Mouse (Mus musculus) heart, embryonic 12.5 days (tissue): ENCODE measurements around the gene Slc39a11. TPM values are rescaled to one million over a fixed set of nuclear protein-coding genes. Genes with fewer than 3 reads are reported as not detected.
A peak's percentile ranks its signal among the peaks of the same experiment; 100 is the strongest.

Source experiments
- ATAC-seq: fragments of 200-750 bp; cut with Nextera tagmentation; 2 replicates; pipeline ENCODE4 v1.8.0; 2017; ENCODE audit warnings: moderate TSS enrichment, moderate library complexity; ENCODE audit not compliant: insufficient number of reproducible peaks, low FRiP score
- H3K27ac ChIP-seq: fragments of 300-500 bp; sonication (generic); 2 replicates; pipeline ENCODE4 v1.5.1; 2016; ENCODE audit warnings: mild to moderate bottlenecking, moderate library complexity; ENCODE audit not compliant: poor library complexity, severe bottlenecking
- H3K27me3 ChIP-seq: fragments of 300-500 bp; sonication (generic); replicated peaks from 2 replicates; pipeline ENCODE4 v1.6.1; 2016; ENCODE audit warnings: mild to moderate bottlenecking, moderate library complexity
- H3K36me3 ChIP-seq: fragments of 300-500 bp; sonication (generic); 2 replicates; pipeline ENCODE4 v1.6.1; 2016; ENCODE audit warnings: mild to moderate bottlenecking, moderate library complexity
- H3K4me1 ChIP-seq: fragments of 300-500 bp; sonication (generic); replicated peaks from 2 replicates; pipeline ENCODE4 v1.6.1; 2016; ENCODE audit warnings: mild to moderate bottlenecking
- H3K4me2 ChIP-seq: fragments of 300-500 bp; sonication (generic); 2 replicates; pipeline ENCODE4 v1.6.1; 2016; ENCODE audit warnings: mild to moderate bottlenecking, moderate library complexity
- H3K4me3 ChIP-seq: fragments of 300-500 bp; sonication (generic); 2 replicates; pipeline ENCODE4 v1.5.1; 2016; ENCODE audit warnings: mild to moderate bottlenecking
- H3K9ac ChIP-seq: fragments of 300-500 bp; sonication (generic); 2 replicates; pipeline ENCODE4 v1.6.1; 2016; ENCODE audit warnings: mild to moderate bottlenecking, moderate library complexity
- H3K9me3 ChIP-seq: fragments of 300-500 bp; sonication (generic); replicated peaks from 2 replicates; pipeline ENCODE4 v1.6.1; 2016; ENCODE audit warnings: mild to moderate bottlenecking, moderate library complexity
- WGBS: fragments of 180-500 bp; shearing (Covaris S2); methylation state at CpG from one replicate; pipeline ENCODE4 v1.1.7; 2016; 5-methylcytosine and 5-hydroxymethylcytosine counted together
- polyA plus RNA-seq: library from polyadenylated mRNA; unstranded; fragments of >200 nt; fragmentation: Nextera tagmentation; extraction: Ambion mirVana; gene quantifications from 2 replicates; pipeline ENCODE4 v1.2.1, GENCODE M21; 2016

The Slc39a11 gene
- polyA plus RNA-seq, 1 experiment from 2014 or later: 19.0 TPM

DNA sequence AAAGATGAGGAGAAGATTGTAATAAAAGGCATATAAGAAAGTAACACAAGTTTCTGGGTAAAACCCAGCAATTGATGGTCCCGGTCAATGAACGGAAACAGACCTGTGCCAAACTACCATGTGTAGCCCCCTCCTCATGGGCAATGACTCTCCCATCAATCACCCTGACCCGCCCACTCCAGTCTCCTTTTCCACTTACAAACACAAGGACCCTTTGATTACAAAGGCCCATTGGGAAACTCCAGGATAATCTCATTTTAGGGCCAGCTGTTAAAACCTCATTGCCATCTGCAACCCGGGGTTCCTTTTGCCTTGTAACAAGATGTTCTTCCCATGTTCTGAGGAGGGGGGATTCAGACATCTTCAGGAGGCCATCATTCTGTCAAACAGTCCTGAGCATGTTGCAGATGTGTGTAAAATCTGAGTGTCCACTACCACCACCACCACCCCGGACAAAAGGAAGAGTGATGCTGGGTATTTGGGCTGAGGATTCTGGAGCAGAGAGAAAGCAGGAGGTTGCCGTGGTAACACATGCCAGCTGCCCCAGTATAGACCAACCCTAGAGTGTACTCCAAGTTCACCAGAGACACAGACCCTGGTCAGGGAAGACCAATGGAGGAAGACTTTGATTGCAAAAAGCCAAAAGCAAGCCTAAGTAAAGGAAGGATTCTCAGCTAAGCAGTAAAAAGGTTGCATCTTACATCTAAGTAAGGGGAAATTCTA lies 419.3 kb downstream of the Slc39a11 start:
- ATAC-seq: no peak
- Histone ChIP-seq H3K27me3 (no peaks in the 10 kb centered on the region), H3K4me1 (peaks cover 5% of the 10 kb centered on the region; the same call in 1 of the 2 replicates), H3K36me3 (no peaks in the 10 kb centered on the region), H3K27ac (no peak overlapping the region), H3K4me3 (no peak overlapping the region), H3K4me2 (no peak overlapping the region), H3K9me3 (no peaks in the 10 kb centered on the region), H3K9ac (no peak overlapping the region)
- WGBS: 66% methylated on average over 6 of the region's 6 CpGs

DNA sequence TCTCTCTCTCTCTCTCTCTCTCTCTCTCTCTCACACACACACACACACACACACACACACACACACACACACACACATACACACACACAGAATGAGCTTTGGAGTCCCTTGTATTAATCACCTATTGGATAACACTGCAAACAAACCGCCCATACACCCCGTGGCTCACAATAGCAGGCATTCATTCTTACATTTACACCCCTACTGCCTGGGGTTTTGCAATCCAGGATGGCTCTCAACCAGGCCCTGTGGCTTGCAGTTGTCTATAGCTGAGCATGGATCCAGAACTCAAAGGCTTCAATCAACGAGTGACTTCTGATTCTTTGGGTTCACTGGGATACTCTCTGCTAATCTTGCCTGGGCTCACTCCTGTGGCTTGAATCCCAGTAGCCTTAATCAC lies 424.1 kb downstream of the Slc39a11 start:
- no peak overlapping the region for H3K4me2 ChIP-seq
- H3K9ac ChIP-seq: no peak overlapping the region
- ATAC-seq: no peak
- H3K9me3 ChIP-seq: no peaks in the 10 kb centered on the region
- no peaks in the 10 kb centered on the region for H3K36me3 ChIP-seq
- no peak overlapping the region for H3K4me3 ChIP-seq
- whole genome bisulfite sequencing: 72% methylated on average over 3 of the region's 3 CpGs
- no peaks in the 10 kb centered on the region for H3K27me3 ChIP-seq
- peaks cover 6% of the 10 kb centered on the region; the same call in 1 of the 2 replicates for H3K4me1 ChIP-seq
- no peak overlapping the region for H3K27ac ChIP-seq

DNA sequence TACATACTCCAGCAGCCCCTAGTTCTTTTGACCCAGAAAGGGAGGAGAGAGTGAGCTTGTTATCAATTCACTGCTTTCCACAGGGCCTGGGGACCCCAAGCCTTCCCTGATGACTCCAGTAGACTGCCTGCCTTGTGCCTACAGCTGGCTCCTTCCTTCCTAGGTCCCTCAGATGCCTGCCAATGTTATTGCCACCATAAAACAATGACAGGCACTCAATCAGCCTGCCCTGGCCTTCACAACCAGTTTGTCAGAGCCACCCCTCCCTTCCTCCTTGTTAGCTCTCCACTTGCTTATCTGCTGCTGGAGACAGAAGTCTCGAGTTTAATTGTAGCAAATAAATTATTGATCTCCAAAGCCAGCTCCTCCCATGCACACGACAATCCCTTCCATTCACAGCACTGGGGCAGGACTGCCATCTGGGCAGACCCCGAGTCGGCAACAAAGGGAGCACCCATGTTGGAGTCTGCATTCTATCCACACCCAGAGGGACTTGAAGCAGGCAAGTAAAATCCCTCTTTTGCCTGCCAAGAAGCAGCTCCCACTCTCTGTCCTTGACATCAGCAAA lies 426.0 kb downstream of the Slc39a11 start:
- H3K4me3 ChIP-seq: no peak overlapping the region
- no peak for ATAC-seq
- no peaks in the 10 kb centered on the region for H3K36me3 ChIP-seq
- H3K27ac ChIP-seq: no peak overlapping the region
- H3K4me2 ChIP-seq: no peak overlapping the region
- H3K9me3 ChIP-seq: peaks cover 6% of the 10 kb centered on the region; the same call in 1 of the 2 replicates
- H3K4me1 ChIP-seq: peaks cover 6% of the 10 kb centered on the region; the same call in 1 of the 2 replicates
- H3K9ac ChIP-seq: no peak overlapping the region
- H3K27me3 ChIP-seq: no peaks in the 10 kb centered on the region
- WGBS: 48% methylated on average over 4 of the region's 4 CpGs

DNA sequence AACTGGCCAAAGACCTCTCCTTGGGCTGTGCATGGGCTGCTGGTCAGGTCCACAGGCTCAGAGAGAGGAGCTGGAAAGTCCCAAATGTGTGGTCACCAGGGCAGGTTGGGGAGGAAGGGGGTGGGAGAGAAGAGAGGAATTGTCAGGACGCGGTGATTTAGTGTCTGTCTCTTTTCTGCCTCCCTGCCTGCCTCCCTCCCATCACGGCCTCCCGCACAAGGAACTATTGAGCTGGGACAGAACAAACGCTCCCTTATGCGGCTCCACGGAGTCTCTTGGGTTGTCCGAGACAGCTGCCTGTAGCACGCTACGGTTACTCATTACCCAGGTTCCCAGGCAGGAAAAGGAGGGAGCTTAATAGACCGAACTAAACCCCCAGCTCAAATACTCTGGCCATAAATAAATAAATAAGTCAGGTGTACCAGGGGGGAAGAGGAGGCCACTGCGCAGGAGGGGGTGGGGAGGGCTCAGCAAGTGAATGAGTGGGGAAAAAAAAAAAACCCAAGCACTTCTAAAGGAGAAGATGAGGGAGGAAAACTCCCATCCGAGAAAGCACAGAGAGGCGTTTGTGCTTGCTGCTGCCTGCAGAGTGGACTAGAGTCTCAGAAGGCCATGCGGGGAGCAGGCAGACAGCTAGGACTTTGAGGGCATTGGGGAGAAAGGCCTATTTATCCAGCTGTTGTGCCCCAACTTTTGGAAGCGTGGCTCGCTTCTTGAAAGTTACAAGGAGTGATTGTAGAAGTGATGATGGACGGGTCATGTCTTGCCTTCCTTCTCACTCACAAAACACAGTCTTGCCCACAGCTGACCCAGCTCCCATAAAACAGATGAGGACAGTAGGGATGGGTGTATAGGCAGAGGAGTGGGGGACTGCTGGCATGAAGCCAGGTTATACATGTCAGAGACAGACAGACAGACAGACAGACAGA lies 428.3 kb downstream of the Slc39a11 start:
- no peak overlapping the region for H3K4me2 ChIP-seq
- H3K4me3 ChIP-seq: no peak overlapping the region
- no peaks in the 10 kb centered on the region for H3K36me3 ChIP-seq
- peaks cover 6% of the 10 kb centered on the region; the same call in 1 of the 2 replicates for H3K9me3 ChIP-seq
- H3K27me3 ChIP-seq: no peaks in the 10 kb centered on the region; the same call in 1 of the 2 replicates
- peaks cover 6% of the 10 kb centered on the region; the same call in 1 of the 2 replicates for H3K4me1 ChIP-seq
- no peak overlapping the region; the same call in 1 of the 2 replicates for H3K27ac ChIP-seq
- 56% methylated on average over 18 of the region's 18 CpGs for WGBS
- 0 out of 2 replicates have a peak, but pooled peaks have one; percentile 33 for ATAC-seq
- no peak overlapping the region for H3K9ac ChIP-seq

DNA sequence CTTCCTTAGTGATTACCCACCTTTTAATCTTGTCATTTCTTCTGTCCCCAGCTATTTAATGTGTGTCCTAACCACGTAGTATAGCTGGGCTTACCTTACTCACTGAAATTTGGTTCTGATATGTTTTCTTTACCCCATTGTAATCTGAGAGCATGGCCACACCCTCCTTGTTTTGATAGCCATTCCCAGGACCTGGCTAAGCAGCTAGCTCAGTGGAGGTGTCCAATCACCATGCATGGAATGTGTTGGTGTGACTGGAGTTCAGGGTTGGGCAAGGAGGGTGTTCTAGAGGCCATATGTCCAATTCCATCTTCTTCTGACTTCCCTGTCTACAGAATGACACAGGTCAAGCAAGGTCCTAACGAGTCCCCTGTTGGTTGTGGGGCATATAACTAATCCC lies 429.2 kb downstream of the Slc39a11 start:
- Histone ChIP-seq H3K9ac (no peak overlapping the region), H3K9me3 (peaks cover 6% of the 10 kb centered on the region; the same call in 1 of the 2 replicates), H3K4me2 (no peak overlapping the region), H3K4me3 (no peak overlapping the region), H3K36me3 (no peaks in the 10 kb centered on the region), H3K27ac (no peak overlapping the region), H3K4me1 (peaks cover 6% of the 10 kb centered on the region; the same call in 1 of the 2 replicates), H3K27me3 (no peaks in the 10 kb centered on the region; the same call in 1 of the 2 replicates)
- 69% methylated on average over 2 of the region's 2 CpGs for WGBS
- no peak for ATAC-seq

DNA sequence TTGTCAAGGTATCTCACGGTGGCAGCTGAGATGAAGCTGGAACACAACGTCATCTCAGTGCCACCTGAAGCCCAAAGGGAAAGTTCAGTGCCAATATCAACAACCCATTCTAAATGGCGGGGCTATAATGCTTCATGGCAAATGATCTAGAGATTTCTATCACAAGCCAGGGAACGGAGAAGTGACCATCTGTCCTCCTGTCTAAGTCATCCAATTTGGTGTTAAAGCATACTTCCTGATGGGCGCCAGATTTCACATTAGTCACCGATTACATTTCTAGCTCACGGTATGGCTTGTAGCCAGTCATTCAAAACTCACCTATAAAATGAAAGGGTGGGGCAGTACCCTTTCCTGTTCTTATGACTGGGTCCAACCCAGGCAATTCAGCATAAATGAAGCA lies 435.1 kb downstream of the Slc39a11 start:
- Histone ChIP-seq H3K9me3 (peaks cover 5% of the 10 kb centered on the region), H3K9ac (no peak overlapping the region)
- WGBS: 85% methylated on average over 7 of the region's 7 CpGs

DNA sequence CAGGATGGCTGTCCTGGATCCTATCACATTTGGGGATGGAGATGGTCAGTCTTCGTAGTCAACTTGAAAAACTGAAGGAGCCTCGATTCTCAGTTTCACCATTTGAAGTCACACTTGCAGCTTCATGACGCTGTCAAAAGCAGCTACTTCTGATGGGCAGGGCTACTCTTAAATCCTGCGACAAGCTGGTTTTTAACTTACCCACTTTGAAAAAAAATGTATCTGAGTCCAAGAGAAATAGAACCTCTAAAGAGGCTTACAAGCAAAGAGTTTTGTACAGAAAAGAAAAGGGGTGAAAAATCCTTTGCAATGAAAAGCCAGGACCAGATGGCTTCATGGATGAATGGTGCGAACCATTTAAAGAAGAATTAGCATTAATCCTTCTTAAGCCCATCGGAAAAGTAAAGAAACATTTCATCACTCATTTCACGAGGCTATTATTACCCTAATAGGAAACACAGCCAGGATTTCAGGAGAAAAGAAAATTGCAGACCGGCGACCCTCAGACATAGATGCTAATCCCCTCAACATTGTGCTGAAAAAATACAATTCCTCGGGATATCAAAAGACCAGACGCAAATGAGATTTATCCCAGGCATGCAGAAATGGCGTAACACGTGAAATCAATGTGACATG lies 437.4 kb downstream of the Slc39a11 start:
- Histone ChIP-seq H3K4me1 (no peaks in the 10 kb centered on the region; the same call in 1 of the 2 replicates), H3K27ac (no peak overlapping the region), H3K9me3 (no peaks in the 10 kb centered on the region; the same call in 1 of the 2 replicates), H3K9ac (no peak overlapping the region), H3K36me3 (no peaks in the 10 kb centered on the region), H3K27me3 (no peaks in the 10 kb centered on the region; the same call in 1 of the 2 replicates), H3K4me3 (no peak overlapping the region), H3K4me2 (no peak overlapping the region)
- ATAC-seq: no peak
- 72% methylated on average over 13 of the region's 13 CpGs for WGBS

More for the DNA sequence above, 435.1 kb downstream of the Slc39a11 start:
- ATAC-seq: no peak
- Histone ChIP-seq H3K27me3 (no peaks in the 10 kb centered on the region; the same call in 1 of the 2 replicates), H3K4me2 (no peak overlapping the region), H3K4me1 (no peaks in the 10 kb centered on the region), H3K4me3 (no peak overlapping the region), H3K36me3 (no peaks in the 10 kb centered on the region), H3K27ac (no peak overlapping the region)

DNA sequence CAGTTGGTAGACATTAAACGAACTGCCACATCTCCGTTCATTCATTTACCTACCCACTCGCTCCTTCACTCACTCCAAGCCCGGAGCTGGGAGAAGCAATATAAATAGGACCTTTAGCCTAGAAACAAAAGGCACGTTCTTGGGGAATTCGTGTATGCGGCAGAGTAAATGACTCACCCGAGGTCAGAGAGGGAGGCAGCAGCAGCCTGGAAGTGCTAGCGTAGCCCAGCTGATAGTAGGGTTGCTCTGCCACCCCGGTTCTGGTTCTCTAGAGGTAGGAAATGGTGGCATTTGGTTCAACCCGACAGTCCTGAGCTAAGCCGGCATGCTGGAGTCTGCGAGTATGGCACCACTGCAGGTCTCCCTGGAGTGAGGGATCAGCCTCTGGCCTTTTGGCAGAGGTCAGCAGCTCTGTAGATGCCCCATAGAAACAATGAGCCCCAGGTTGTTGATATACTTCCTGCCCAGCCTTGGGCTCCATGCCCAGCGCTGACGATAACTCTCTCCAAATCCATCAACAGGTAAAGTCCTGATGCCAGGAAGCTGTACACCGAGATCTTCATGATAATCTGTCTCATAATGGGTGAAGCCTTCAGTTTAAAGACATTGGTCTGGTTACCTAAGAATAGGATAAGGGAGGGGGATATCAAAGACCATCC lies 440.5 kb downstream of the Slc39a11 start:
- no peak overlapping the region for H3K4me2 ChIP-seq
- WGBS: 64% methylated on average over 16 of the region's 16 CpGs

DNA sequence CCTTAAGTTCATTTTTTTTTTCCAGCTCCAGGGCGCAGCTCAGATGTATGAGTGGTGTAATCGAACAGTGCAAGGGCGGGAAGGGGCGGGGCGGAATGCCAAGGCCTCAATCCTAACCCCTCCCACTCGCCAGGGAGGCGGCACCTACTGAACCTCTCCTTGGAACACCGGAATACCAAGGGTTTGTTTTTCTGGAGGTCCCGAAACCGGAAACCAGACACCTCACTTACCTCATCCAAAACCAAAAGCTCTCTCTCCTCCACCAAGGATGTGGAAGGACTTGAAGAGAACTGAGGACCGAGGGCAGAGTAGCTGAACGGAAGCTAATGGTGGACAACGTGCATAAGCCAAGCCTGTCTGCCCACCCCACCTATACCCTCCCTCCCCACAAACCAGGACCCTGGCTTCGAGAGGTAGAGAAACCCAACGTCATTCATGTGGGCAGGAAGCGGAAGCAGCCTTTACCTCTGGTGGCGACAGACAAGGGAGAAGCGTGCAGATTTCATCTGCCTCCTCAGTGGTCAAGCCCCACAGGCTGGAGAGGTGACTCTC lies 441.3 kb downstream of the Slc39a11 start:
- no peak for ATAC-seq
- 62% methylated on average over 18 of the region's 18 CpGs for WGBS
- Histone ChIP-seq H3K36me3 (no peaks in the 10 kb centered on the region), H3K9me3 (no peaks in the 10 kb centered on the region), H3K27me3 (0 out of 2 replicates have a peak, but pooled peaks cover 3% of the 10 kb centered on the region), H3K27ac (no peak overlapping the region), H3K4me2 (no peak overlapping the region), H3K4me1 (no peaks in the 10 kb centered on the region; the same call in 1 of the 2 replicates), H3K4me3 (no peak overlapping the region), H3K9ac (no peak overlapping the region)

More for the DNA sequence above, 440.5 kb downstream of the Slc39a11 start:
- Histone ChIP-seq H3K27ac (no peak overlapping the region), H3K4me1 (no peaks in the 10 kb centered on the region; the same call in 1 of the 2 replicates), H3K9ac (no peak overlapping the region), H3K27me3 (0 out of 2 replicates have a peak, but pooled peaks cover 3% of the 10 kb centered on the region), H3K36me3 (no peaks in the 10 kb centered on the region), H3K4me3 (no peak overlapping the region), H3K9me3 (no peaks in the 10 kb centered on the region; the same call in 1 of the 2 replicates)
- ATAC-seq: 0 out of 2 replicates have a peak, but pooled peaks have one; percentile 11

DNA sequence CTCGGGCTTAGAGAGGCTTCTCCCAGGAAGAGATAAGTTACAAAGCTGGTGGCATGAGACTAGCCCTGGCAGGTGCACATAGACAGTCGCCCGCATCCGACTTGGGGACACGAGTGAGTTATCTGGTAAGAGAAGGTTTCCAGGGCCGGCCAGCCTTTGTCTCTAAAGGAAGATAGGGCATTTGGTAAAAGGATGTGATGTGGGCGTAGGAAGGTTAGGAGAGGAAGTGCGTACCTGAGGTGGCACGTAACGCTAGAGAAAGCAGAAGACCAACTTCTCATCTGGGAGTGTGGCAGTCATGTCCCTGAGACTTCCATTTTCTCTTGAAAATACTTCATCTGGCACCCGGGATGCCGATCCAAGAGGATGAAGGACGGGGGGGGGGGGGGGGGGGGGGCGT lies 441.9 kb downstream of the Slc39a11 start:
- no peak overlapping the region for H3K4me3 ChIP-seq
- H3K9me3 ChIP-seq: no peaks in the 10 kb centered on the region
- H3K36me3 ChIP-seq: no peaks in the 10 kb centered on the region
- H3K4me2 ChIP-seq: no peak overlapping the region
- WGBS: 84% methylated on average over 12 of the region's 14 CpGs
- no peak for ATAC-seq
- no peak overlapping the region for H3K27ac ChIP-seq
- 0 out of 2 replicates have a peak, but pooled peaks cover 3% of the 10 kb centered on the region for H3K27me3 ChIP-seq
- H3K4me1 ChIP-seq: no peaks in the 10 kb centered on the region; the same call in 1 of the 2 replicates
- no peak overlapping the region for H3K9ac ChIP-seq
